Mouse (Mus musculus): ENCODE data around the gene Klk1b1.
"Not testable (repeated sequence)": the region's sequence is repeated elsewhere in the genome, so short reads cannot be mapped to it uniquely, and the experiment has no call there.

The Klk1b1 gene

DNA sequence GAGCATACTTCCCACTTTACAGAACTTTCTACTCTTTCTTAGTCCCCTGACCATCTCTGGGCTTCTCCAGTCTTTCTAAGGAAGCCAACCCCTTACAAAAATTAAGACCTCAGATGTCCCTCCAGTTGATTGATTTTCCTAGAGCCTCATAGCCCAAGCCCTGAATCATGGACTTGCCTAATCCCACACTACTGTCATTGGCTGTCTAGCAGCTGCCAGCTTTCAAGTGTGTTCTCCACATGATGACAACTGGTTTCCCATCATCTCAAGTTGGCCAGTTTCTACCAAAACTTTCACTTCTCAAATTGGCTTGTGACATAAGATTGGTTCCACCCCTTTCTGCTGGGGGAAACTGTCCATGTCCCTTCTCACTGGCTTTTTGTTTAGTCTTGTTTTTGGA is 38.3 kb downstream of the Klk1b1 start:
- no peak for DNase-seq (ENCODE audit: low spot score)

DNA sequence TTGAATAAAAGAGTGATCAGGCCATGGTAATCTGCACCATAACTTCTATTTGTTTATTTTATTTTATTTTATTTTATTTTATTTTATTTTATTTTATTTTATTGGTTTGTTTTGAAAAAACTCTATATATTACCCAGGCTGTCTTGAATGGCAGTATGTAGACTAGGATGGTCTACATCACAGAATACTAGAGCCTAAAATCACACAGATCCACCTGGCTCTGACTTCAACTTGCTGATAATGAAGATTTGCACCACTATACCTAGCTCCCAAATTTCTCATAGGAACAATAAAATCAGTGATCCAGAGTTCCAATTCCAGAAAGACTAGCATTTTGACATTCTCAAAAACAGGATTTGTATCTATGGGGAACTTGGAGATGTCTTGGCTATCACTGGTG is 45.3 kb downstream of the Klk1b1 start, which contains the start of gene Klk1b26:
Gene Klk1b26, plus strand, starts transcription at position 301 of the 400 bp plus-strand sequence.
- not testable (repeated sequence) for DNase-seq (ENCODE audit: low spot score)

DNA sequence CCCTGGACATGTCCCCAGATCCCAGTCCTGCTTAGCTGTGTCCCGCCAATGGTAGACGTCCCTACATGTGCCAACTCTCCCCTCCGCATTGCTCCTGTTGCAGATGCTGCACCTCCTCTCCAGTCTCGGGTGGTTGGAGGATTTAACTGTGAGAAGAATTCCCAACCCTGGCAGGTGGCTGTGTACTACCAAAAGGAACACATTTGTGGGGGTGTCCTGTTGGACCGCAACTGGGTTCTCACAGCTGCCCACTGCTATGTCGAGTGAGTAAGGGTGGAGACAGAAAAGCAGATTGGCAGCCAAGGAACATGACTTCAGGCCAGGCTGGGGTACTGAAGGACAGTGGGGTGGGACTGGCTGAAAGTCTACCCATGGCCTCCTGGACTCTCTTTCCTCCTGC is 48.1 kb downstream of the Klk1b1 start:
- DNase-seq (ENCODE audit: low spot score): not testable (repeated sequence)

DNA sequence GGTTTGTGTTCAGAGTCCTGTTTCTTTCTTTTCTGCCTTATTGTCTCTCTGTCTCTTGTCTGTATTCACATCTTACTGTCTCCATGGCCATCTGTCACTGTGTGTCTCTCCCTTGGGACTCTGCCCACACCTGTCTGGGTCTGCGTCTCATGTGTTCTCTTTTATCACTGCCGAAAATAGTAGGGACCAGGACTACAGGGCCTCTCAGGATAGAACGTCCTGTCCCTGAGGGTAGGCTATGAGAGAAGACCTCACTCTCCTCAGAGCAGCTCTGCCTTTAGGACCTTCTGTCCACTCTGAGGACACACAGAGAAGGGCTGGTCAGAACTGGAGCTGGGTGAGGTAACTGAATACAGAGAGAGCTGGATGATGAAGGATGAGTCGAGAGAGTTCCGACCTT is 48.5 kb downstream of the Klk1b1 start:
- no peak for DNase-seq (ENCODE audit: low spot score)
